Mouse (Mus musculus) limb, embryonic 15.5 days (tissue): Measurements from ENCODE around the gene Ggct. TPM values are rescaled to one million over a fixed set of nuclear protein-coding genes. Genes with fewer than 3 reads are reported as not detected.

Experiments used
- polyA plus RNA-seq: library from polyadenylated mRNA; unstranded; fragments of >200 nt; fragmentation: Nextera tagmentation; extraction: Ambion mirVana; gene quantifications from 2 replicates; pipeline ENCODE4 v1.2.1, GENCODE M21; 2015

Ggct gene
- polyA plus RNA-seq, 1 experiment from 2014 or later: 31.1 TPM

Other genes starting within 250 kb of the Ggct start
- gene Znrf2, start 176.0 kb downstream of the Ggct start, polyA plus RNA-seq: 3.5 and 4.8 TPM in 2 replicates
- gene Nod1, start 20.3 kb downstream of the Ggct start, polyA plus RNA-seq: 12.3 and 13.3 TPM in 2 replicates
- 149 and 156 TPM in 2 replicates for gene Gars, start 45.1 kb upstream of the Ggct start, polyA plus RNA-seq
- 0.20 and 0.42 TPM in 2 replicates for gene Crhr2, start 140.1 kb upstream of the Ggct start, polyA plus RNA-seq
- gene Inmt, start 182.1 kb upstream of the Ggct start, polyA plus RNA-seq: 0.18 and 0.38 TPM in 2 replicates
- gene Mindy4, start 210.4 kb upstream of the Ggct start, polyA plus RNA-seq: 15.0 and 15.2 TPM in 2 replicates